Mouse (Mus musculus) liver, adult 2 months (tissue): ENCODE data around the gene Olfr1174-ps.

Experiments used
- CTCF ChIP-seq: fragments of 200-500 bp; IDR thresholded peaks from 2 replicates; pipeline ENCODE4 v1.5.1; 2011; ENCODE audit warnings: low read depth, low read length, control low read depth
- POLR2A ChIP-seq: fragments of 200-500 bp; IDR thresholded peaks from 2 replicates; pipeline ENCODE4 v1.6.1; 2011; ENCODE audit warnings: low read length, control low read depth; ENCODE audit not compliant: insufficient read depth; ENCODE audit errors: extremely low read depth

- TF ChIP-seq POLR2A = no peak
- TF ChIP-seq CTCF = no peak
Observed at GRCm38 (mm10) chr2:88336421-88336820, 21.5 kb upstream of the Olfr1174-ps start, which contains the start of gene Olfr1176.
